Mouse (Mus musculus) cerebellum, postnatal 4 days (tissue): ENCODE data around the gene Adipoq.
"Not testable (repeated sequence)": the region's sequence is repeated elsewhere in the genome, so short reads cannot be mapped to it uniquely, and the experiment has no call there.

ENCODE experiments used
- DNase-seq, 2 experiments: peaks; one replicate each; pipeline ENCODE4 v3.0.0; 2022; ENCODE audit warnings: low spot score in 2 of 2, mixed read lengths in 1 of 2

Gene Adipoq

DNA sequence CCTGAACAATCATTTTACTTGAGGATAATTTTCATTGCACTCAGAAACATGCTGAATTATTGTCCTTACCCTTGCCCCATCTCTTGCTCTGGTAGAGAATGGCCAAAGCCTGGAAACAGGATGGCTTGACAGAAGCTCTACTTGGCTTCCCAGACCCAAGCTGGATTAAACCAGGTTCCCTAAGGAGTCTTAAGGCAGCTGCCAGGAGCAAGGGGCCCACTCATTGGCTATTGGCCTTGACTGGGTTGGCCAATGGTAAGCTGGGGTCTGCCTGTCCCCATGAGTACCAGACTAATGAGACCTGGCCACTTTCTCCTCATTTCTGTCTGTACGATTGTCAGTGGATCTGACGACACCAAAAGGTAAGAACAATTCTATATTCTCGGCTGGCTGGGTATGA, at the start of gene Adipoq:
Gene Adipoq, plus strand, starts transcription at position 257 of the 400 bp plus-strand sequence.
- DNase-seq: no peak

DNA sequence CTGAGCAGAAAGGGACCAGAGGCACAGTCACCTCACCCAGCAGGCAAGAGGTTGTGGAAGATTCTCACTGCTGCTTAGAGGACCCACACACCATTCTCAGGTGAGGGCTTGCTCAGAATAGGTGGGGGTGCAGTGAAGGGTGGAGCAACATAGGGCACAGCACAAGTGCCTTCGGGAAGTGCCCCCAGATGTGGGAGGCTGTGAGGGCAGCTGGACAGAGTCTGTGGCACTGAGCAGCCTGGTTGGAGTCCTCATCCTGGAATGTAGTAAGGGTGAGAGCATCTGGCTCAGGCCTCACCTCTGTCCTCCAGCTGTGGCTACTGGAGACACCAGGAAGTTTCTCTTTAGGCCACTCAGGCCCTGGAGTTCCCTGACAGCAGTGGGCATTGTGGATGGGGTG, 49.5 kb upstream of the Adipoq start:
- not testable (repeated sequence) for DNase-seq

DNA sequence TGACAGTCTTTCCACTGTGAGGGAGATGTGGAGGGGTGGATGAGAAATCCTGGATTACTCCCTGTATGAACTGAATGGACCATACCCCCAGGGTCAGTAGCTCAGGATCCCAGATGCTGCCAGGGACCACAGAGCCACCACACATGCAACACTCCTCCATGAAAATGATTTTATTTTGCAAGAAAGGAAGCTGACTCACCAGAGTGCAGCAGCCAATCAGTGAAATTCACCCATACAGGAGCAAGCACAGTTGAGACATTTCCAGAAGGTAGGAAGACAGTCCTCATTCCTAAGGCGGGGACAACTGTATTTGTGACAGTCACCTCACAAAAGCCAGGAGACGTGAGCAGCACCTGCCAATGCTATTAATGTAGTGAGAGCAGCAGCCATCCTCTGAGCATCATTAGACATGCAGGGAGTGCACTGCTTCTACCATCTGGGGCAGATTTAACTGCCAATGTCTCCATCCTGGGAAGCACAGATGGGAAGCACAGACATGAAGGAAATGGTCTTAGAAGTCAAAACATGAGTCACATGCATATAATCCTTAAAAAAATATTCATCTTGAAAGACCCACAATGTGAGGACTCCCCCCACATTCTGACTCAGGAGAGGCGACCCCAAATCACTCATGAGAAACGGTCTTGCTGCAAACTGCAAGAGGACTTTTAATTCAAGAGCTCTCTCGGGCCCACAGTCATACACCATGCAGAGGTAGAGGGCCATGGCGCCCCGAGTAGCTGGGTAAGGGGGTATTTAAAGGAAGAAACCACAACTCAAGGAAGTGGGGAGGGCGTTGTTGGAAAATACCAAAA, 48.8 kb upstream of the Adipoq start:
- not testable (repeated sequence) for DNase-seq

DNA sequence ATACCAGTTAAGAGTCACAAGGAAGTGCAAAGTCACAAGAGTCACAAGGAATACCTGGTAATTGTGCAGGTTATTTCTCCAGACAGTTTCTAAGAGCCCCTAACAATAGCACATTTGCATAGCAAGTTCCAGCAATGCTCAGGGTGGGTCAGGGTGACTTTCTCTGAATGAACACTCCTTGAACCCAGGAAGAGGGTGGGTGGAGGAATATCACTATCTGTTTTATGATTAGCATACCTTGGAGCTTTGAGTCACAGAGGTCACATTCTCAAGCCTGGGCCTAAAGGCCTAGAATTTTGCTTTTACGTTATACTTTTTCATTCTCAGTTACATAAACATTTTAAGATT, 48.3 kb upstream of the Adipoq start:
- DNase-seq: not testable (repeated sequence)

DNA sequence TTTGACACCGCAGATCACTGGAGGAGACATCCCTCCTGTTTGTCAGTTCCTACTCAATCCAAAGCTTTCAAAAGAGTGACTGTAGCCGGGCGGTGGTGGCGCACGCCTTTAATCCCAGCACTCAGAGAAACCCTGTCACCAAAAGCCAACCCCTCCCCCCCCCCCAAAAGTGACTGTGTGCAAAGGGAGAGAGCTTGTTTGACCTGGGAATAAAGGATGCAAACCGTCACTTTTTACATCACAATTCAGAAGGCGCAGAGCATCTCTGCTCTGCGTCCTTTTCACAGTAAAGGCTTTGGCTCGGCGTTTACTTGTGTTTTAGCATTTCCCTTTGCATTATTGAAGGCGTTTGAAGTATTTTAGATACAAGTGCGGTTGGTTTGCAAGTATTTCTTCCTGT, 46.7 kb upstream of the Adipoq start:
- DNase-seq: no peak

- DNase-seq: no peak
Observed at GRCm38 (mm10) chr16:23100099-23100575, 46.2 kb upstream of the Adipoq start.

DNA sequence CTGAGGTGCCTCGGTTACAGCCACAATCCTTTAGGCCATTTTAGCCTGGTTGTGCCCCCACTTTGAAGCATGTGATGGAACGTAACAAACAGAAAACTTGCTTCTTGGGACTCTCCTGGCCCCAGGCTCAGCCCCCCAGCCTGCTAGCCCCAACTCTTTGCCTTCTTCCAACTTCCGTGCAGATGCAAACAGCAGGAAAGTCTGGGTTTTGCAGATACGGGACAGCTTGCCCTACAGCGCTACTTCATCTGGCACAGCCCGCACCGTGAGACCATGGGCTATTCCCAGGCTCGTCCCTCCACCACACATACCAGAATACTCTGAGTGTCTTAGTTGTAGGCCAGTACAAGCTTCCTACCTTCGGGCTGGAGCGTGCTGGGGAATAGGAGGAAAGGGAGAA, 45.7 kb upstream of the Adipoq start:
- DNase-seq: no peak

DNA sequence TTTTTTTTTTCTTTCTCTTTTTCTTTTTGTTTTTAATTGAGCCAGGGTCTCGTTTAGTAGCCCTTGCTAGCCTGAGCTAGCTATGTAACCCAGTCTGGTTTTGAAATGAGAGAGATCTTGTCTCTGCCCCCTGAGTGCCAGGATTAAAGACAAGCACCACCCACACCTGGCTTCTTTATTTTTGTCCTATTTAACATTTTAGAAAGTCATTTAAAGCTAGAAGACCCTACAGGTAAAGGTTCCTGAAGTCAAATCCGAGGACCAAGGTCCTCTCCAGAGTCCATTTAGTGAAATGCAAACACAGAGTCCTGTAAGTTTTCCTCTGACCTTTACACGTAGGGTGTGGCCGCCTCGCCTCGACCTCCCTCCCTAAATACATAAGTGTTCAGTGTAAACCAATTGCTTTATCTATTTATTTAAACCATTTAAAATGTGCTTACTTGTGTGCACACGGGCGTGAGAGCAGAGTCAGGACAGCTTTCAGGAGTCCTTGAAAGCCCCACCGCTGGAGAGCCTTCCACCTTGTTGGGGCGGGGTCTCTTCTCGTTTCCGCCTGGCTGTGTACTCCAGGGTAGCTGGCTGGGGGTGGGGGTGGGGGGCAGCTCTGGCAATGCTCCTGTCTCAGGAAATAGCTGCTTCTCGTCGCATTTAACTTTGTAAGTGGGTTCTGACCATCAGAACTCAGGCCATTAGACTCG, 43.8 kb upstream of the Adipoq start:
- no peak for DNase-seq

- DNase-seq: no peak
Observed at GRCm38 (mm10) chr16:23103038-23103745, 43.1 kb upstream of the Adipoq start.

DNA sequence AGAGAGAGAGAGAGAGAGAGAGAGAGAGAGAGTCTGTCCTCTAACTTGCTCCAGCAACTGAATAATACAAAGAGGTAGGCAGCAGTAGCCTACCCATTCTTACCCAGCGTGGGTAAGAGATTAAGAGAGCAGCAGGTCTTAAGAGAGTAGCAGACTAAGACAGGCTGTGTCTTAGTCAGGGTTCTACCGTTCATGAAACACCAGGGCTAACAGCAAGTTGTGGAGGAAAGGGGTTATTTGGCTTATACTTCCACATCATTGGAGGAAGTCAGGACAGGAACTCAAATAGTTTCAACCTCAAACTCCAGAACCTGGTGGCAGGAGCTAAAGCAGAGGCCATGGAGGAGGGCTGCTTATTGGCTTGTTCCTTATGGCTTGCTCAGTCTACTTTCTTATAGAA, 42.5 kb upstream of the Adipoq start:
- no peak for DNase-seq

DNA sequence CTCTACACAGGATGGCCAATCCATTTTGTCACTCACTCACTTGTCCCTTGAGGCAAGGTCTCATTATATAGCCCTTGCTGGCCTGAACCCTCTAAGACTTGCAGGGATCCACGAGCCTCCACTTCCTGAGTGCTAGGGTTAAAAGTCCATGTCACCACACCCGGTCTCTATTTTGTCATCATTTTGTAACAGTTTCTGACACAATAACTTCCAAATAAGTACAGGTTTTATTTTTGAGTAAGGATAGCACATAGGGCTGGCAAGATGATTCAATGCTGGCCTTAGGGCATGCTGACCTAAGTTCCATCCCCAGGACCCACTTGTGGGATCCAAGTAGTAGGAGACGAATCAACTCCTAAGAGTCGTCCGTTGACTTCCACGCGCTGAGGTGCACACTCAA, 40.2 kb upstream of the Adipoq start:
- DNase-seq: no peak

DNA sequence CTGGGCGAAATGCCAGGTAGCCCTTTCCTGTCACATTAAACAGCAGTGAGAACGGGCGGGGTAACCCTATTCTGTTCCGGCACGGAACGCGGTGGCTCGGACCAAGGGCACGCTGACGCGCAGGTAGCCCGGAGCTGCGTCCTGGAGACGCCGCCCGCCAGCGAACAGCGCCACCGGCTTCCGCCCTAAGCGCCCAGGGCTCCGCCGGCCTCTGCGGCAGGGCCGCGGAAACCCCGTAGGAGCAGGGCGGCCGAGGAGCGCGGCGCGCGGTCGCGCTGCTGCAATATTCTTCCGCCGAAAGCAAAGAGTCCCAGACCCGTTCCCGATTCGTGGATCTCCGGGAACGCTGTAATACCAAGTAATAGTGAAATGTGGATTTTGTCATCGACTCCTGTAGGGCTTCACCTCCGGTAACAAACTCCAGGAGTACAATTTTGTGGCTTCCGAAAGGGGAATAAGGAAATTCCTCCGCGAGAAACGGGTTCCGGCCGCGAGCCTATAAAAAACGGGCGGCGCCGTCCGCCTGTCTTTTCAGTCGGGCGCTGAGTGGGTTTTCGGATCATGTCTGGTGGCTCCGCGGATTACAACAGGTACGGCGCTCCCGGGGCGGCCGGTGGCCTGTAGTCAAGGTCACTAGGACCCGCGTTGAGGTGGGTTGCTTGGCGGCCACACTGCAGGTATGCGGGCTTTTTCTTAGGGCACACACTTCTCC, 38.9 kb upstream of the Adipoq start, which contains the start of gene Eif4a2:
Gene Eif4a2, plus strand, starts transcription at position 214 of the 712 bp plus-strand sequence.
- peak; percentile 85 to 92 for DNase-seq

GRCm38 (mm10) chr16:23107946-23108759, 38.2 kb upstream of the Adipoq start:
- DNase-seq: peak; percentile 71 to 84

DNA sequence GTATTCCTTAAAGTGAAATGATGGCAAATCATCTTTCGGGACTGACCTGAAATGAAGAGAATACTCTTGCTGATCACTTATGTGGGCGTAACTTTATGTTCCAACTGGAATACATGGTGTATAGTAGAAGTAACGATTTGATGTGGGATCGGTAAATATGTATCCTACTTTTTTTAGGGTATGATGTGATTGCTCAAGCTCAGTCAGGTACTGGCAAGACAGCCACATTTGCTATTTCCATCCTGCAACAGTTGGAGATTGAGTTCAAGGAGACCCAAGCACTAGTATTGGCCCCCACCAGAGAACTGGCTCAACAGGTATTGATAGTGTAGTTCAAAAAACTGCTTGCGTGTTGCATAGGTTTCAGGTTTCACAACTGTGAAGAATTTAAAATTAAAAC, 37.4 kb upstream of the Adipoq start:
- DNase-seq: no peak

DNA sequence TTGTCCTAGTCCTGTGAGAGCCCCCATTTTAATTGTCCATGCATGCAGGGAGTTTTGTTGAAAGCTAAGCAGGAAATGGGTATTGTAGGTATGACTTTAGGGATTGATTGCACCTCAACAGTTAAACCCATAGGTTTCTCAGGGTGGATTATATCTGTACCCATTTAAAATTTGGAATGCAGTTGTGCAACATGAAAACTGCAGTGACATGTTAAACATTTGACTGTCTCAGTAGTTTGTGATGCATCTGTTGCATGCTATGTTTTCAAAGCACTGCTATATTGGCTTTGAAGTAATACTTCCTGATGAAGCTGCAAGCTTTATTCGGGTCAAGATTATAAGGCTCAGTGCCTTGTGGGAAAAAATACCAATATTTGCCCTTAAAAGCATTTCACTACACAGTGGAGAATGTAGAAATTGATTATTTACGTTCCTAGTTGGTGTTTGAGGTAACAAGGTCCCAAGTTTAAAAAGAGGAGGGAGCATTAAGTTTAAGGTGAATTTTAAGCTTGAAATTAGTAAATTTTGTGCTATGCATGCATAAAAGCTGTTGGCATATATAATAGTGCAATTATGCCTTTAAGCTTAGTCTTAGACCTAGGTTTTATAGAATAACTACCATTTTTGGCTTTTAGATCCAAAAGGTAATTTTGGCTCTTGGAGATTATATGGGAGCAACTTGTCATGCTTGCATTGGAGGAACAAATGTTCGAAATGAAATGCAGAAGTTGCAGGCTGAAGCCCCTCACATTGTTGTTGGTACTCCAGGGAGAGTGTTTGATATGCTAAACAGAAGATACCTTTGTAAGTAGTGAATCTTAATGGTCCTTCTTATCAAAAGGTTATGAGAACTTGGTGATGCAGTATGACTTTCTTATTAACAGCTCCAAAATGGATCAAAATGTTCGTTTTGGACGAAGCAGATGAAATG, 36.7 kb upstream of the Adipoq start:
- DNase-seq: no peak

GRCm38 (mm10) chr16:23112348-23112747, 34.0 kb upstream of the Adipoq start:
- no peak for DNase-seq

GRCm38 (mm10) chr16:23112861-23113435, 33.4 kb upstream of the Adipoq start:
- no peak for DNase-seq

DNA sequence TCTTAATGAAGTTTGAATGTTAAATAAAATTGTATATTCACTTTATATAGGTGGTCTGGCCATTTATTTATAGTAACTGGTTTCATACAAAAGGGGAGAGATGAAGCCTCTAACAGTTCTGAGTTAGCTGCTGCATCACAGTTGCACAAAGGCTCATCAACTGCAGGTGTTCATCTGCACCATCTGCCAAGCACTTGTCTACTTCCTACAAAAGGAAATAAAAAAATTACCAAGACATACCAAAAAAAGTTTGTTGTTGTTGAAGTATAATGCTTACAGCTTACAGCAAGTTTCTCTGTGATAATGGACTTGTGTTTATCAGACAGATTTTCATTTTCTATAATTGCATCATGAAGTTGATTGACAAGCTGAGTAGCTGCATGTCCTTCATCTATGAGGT, 32.4 kb upstream of the Adipoq start:
- DNase-seq: no peak
